Mouse (Mus musculus) 3134 (cell line): ENCODE measurements at regions not wholly inside any gene's neighbourhood (a gene's known extent, or its start where the extent isn't known, plus 50 kb on each side); places are given as distances from the start of the nearest gene placed in this dataset.

Source experiments
- DNase-seq: peaks from one replicate; pipeline ENCODE4 v3.0.0-alpha.2; 2011; ENCODE audit warnings: low spot score; ENCODE audit not compliant: insufficient read length; ENCODE audit errors: extremely low read depth

GRCm38 (mm10) chr1:56738641-56739040 is 101.4 kb upstream of the Hsfy2 start:
- no peak for DNase-seq

- DNase-seq = no peak
Observed at GRCm38 (mm10) chr1:56726183-56726840, 89.1 kb upstream of the Hsfy2 start.

- DNase-seq = no peak
Observed at GRCm38 (mm10) chr1:56723656-56724055, 86.4 kb upstream of the Hsfy2 start.

DNA sequence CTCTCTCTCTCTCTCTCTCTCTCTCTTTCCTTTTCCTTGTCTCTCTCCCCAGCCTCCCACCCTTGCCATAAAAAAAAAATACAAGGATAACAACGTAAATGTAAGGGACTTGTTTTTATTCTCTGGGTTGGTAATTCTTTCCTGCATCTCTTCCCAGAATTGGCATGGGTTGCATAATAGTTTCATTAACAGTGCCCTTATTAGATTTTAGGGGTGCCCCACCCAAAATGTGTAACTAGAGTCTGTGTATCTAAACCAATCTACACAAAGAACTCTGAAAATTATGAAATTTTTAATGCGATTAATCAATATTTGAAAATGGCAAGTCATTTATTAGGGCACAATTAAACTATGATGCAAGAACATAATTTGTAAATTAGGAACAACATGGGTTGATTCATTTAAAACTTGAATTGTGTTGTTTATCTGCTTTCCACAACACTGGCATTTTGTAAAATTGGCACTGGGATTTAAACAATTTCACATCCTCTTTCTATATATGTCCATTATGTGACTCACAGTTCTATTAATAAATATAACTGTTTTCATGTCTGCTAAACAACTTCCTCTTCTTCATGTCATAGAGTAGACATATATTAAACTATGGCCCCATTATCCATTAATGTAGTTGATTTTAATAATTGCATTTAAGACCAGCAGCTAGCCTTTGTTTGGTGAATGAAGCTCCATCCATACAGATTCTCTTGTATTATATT is 75.9 kb upstream of the Hsfy2 start:
- no peak for DNase-seq

DNA sequence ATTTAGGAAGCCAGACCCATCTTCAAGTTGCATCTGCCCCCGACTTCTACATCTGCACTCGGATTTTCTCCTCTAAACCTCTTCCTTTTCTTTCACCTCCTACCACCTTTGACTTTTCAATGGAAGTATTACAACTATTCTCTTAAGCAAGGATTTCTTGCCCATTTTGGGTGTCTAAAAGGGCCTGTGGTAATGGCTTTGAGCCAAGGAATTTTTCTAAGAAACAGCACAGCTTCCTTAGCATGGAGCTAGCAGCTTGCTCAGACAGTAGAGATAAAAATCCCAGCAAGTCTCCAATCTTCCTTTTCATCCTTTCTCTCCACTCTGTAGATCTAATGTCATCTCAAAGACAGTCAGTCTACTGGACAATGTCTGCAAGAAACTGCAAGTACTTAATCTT is 63.2 kb upstream of the Hsfy2 start:
- peak; percentile 32 for DNase-seq

DNA sequence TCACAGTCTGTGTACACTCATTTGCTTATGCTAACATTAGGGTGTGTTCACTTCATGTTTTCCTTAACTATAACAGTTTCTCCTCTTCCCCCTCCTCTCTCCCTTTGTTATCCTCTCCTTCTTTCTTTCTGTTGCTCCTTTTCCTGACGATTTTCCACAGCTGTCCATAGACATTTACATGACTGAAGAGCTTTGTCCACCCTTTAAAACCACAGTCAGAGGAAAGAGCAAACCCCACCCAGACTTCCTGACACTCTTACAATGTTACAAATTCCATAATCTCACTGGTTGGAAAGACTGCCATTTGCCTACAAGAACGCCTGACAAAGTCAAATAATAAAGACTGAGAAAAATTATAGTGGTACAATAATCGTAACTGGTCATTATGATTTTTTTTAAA is 60.3 kb upstream of the Hsfy2 start:
- DNase-seq = no peak
